Mouse (Mus musculus) T-helper 2 cell (primary cell): Measurements from ENCODE around the gene Efhd2.

ENCODE experiments used
- in situ Hi-C: fragments of 300-600 bp; cut with MboI, MseI; formaldehyde crosslinking; loops from one replicate; pipeline ENCODE4 v1.15.1; 2025; ENCODE audit warnings: high pct_unique_total_duplicates

The Efhd2 gene

GRCm38 (mm10) chr4:141881950-141882349, 7.2 kb upstream of the Efhd2 start:
- in situ Hi-C loops: loop anchor here (25.0 kb wide), 1 partner anchor 1245 kb away; no protein-coding TSS in a partner anchor

GRCm38 (mm10) chr4:141881289-141881914, 6.7 kb upstream of the Efhd2 start:
- in situ Hi-C loops: loop anchor here (25.0 kb wide), 1 partner anchor 1244 kb away; no protein-coding TSS in a partner anchor

GRCm38 (mm10) chr4:141879875-141880274, 5.2 kb upstream of the Efhd2 start:
- in situ Hi-C loops: loop anchor here (25.0 kb wide), 1 partner anchor 1243 kb away; no protein-coding TSS in a partner anchor

GRCm38 (mm10) chr4:141879074-141879473, 4.4 kb upstream of the Efhd2 start:
- in situ Hi-C loops: loop anchor here (25.0 kb wide), 1 partner anchor 1242 kb away; no protein-coding TSS in a partner anchor

- in situ Hi-C loops: loop anchor here (25.0 kb wide), 1 partner anchor 1241 kb away; no protein-coding TSS in a partner anchor
Observed at GRCm38 (mm10) chr4:141878621-141879020, 3.9 kb upstream of the Efhd2 start.

GRCm38 (mm10) chr4:141875481-141876108, 875 bp upstream of the Efhd2 start:
- in situ Hi-C loops: loop anchor here (25.0 kb wide), 1 partner anchor 1238 kb away; no protein-coding TSS in a partner anchor

GRCm38 (mm10) chr4:141874111-141874600, 564 bp downstream of the Efhd2 start:
- in situ Hi-C loops: loop anchor here (5.0 kb wide), 1 partner anchor 78 kb away; no protein-coding TSS in a partner anchor

- in situ Hi-C loops: loop anchor here (5.0 kb wide), 1 partner anchor 79 kb away; no protein-coding TSS in a partner anchor
Observed at GRCm38 (mm10) chr4:141872977-141873376, 1.7 kb downstream of the Efhd2 start.

GRCm38 (mm10) chr4:141871909-141872308, 2.8 kb downstream of the Efhd2 start:
- in situ Hi-C loops: loop anchor here (5.0 kb wide), 1 partner anchor 80 kb away; no protein-coding TSS in a partner anchor

GRCm38 (mm10) chr4:141871333-141871725, 3.4 kb downstream of the Efhd2 start:
- in situ Hi-C loops: loop anchor here (5.0 kb wide), 1 partner anchor 81 kb away; no protein-coding TSS in a partner anchor

GRCm38 (mm10) chr4:141870666-141871332, 3.9 kb downstream of the Efhd2 start:
- in situ Hi-C loops: loop anchor here (5.0 kb wide), 1 partner anchor 82 kb away; no protein-coding TSS in a partner anchor

- in situ Hi-C loops: loop anchor here (5.0 kb wide), 1 partner anchor 83 kb away; no protein-coding TSS in a partner anchor
Observed at GRCm38 (mm10) chr4:141869436-141870215, 5.1 kb downstream of the Efhd2 start.

GRCm38 (mm10) chr4:141868051-141868450, 6.7 kb downstream of the Efhd2 start:
- in situ Hi-C loops: no loop called here

GRCm38 (mm10) chr4:141867498-141867897, 7.2 kb downstream of the Efhd2 start:
- in situ Hi-C loops: no loop called here

GRCm38 (mm10) chr4:141866933-141867490, 7.7 kb downstream of the Efhd2 start:
- in situ Hi-C loops: no loop called here

GRCm38 (mm10) chr4:141865600-141865999, 9.1 kb downstream of the Efhd2 start:
- in situ Hi-C loops: no loop called here

- in situ Hi-C loops: no loop called here
Observed at GRCm38 (mm10) chr4:141865006-141865405, 9.7 kb downstream of the Efhd2 start.

- in situ Hi-C loops: no loop called here
Observed at GRCm38 (mm10) chr4:141864506-141864905, 10.2 kb downstream of the Efhd2 start.

- in situ Hi-C loops: no loop called here
Observed at GRCm38 (mm10) chr4:141863726-141864280, 10.9 kb downstream of the Efhd2 start.

GRCm38 (mm10) chr4:141862867-141863266, 11.9 kb downstream of the Efhd2 start:
- in situ Hi-C loops: no loop called here
